Mouse (Mus musculus) adrenal gland, postnatal 10 days (tissue): ENCODE results near the gene Serinc3. TPM values are rescaled to one million over a fixed set of nuclear protein-coding genes. Genes with fewer than 3 reads are reported as not detected.
"Not testable (repeated sequence)": the region's sequence is repeated elsewhere in the genome, so short reads cannot be mapped to it uniquely, and the experiment has no call there.

Experiments used
- DNase-seq: peaks from one replicate; pipeline ENCODE4 v3.0.0; 2021; ENCODE audit warnings: mixed read lengths
- long read RNA-seq, 2 experiments: library from polyadenylated mRNA; stranded (forward); transcript quantifications; one replicate each; pipeline ENCODE4 v2.0.0; 2021
- total RNA-seq, 2 experiments: library from RNA; stranded (reverse); gene quantifications; 2 replicates each; pipeline ENCODE4 v1.2.3; 2021

The Serinc3 gene
- 100 to 1,000 TPM; 350 to 392 TPM for total RNA-seq
- long read RNA-seq, experiment 1, transcript Serinc3-201 (10 exons, 3,683 nt): major isoform, 317 of 476 reads
- long read RNA-seq, experiment 1, partial matches to known transcripts: 133 of 476 reads
- long read RNA-seq, experiment 1, other reads (novel, unspliced or antisense): 26 of 476 reads
- long read RNA-seq, experiment 2, transcript Serinc3-201 (10 exons, 3,683 nt): major isoform, 205 of 236 reads
- long read RNA-seq, experiment 2, partial matches to known transcripts: 24 of 236 reads
- long read RNA-seq, experiment 2, other reads (novel, unspliced or antisense): 7 of 236 reads

DNA sequence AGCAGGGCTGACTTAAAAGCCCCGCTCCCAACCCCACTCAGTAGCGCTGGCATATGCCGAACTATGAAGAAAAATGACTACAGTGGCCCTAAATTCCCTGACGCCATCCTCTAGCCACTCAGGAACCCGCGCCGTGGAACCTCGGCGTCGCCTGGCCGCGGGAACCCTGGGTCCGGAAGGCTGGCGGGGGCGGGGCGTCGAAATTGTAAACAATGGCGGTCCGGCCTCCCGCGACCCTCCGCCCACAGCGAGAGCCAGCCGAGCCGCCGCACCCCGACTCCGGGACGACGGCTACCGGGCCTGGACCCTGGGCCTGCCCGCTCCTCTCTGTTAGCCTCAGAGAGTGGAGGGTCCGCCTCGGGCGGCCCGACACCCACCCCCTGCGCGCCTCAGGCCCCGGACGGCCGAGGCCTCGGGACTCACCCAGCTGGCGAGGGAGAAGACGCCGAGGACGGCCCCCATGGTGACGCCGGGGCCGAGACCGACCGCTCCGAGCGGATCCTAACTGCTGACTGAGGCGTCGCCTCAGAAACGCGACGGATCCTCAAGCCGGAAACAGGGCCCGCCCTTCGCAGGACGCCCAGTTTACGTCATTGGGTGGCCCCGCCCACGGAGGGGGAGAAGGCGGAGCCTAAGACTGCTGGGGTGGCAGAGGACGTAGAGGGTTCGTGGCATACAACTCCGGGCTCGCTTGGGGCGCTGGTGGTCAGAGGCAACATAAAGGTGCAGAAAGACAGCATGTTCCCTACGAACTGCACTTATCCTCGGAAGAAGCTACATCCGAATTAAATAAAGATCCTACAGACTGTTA, at the start of gene Serinc3:
TSS of gene Serinc3 (minus strand) at position 557 of the 811 bp plus-strand sequence.
- DNase-seq: peak; percentile 100

DNA sequence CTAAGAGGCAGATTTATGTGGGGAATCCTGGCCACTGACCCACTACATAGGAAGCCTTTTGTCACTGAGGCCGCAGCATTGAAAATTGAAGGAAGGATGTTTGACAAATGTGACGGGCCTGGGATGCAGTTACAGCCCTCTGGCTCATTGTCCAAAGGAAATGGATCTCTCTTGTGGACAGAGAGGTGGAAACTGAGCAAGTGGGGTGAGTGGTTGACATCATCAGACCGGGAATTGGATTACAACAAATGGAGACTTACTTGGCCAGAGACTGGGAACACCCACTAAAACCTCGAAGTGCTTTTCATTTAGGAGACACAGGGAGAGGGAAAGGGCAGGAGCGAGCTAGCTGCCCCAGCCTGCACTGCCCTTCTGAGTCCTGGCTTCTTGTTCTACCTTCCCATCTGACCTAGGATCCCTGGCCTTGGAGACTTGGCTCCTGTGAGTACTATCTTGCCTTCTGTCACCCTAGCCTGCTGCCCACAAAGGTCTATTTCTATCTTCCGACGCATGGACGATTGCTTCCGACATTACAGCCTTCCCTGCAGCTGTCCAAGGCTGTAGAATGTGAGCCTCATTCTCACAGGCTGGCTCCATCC, 48.9 kb upstream of the Serinc3 start:
- DNase-seq: no peak

DNA sequence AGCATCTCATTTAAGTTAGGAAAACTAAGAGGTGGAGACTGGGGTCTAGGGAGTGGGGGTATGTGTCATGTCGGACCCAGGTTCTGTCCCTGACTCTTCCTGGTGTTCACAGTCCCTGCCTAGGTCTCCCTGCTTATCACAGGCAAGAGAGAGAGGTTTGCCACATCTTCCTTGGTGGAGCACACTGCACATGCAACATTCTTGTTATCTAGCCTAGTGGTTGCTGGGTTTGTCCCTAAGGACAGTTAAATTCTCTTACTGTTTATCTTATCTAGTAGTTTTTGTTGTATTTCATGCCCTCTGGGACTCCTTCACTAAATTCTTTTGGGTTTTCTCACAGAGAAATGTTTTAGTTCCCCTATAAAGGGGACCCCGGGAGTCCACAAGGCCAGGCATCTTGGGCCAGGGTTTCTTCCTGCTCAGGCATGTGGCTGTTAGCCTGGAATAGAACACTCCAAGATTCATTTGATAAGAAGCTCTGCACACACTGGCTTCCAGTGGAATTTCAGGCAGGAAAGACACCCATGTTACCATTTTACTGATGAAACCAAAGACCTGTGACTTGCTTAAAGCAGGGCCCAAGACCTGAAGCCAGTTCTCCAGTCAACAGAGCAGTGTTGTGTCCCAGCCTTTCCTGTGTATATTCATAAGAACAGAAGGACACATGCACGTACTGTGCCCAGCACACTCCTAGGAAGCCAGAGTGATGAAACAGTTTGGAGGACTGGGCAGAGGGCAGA, 48.1 kb upstream of the Serinc3 start:
- no peak for DNase-seq

DNA sequence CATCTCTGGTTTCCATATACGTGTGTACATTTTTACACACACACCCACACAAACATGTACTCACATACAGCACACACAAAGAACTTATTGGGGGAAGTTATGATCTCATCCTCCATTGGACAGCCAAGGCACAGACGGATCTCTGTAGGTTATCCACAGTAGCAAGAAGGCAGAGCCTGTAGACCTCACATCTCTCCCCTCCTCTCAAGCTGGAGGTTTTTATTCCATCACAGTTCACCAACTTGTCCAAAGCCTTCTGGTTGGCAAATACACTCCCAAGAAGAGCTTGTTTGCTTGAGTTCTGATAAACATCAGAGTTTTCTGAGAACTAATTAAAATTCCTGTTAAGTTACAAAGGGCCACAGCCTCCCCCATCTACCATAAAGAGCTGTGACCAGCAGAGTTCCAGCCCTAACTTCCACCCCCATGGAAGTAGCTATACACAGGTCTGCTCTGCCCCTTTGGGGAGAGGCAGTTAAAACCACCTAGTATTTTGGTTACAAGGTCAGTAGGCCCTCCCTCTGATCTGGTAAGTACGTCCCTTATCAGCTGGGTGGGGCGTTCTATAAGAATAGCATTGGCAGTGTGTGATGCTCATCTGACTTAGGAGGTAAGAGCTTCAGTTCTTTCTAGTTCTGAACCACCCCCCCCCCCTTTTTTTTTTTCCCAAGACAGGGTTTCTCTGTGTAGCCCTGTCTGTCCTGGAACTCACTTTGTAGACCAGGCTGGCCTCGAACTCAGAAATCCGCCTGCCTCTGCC, 47.1 kb upstream of the Serinc3 start:
- DNase-seq: no peak

DNA sequence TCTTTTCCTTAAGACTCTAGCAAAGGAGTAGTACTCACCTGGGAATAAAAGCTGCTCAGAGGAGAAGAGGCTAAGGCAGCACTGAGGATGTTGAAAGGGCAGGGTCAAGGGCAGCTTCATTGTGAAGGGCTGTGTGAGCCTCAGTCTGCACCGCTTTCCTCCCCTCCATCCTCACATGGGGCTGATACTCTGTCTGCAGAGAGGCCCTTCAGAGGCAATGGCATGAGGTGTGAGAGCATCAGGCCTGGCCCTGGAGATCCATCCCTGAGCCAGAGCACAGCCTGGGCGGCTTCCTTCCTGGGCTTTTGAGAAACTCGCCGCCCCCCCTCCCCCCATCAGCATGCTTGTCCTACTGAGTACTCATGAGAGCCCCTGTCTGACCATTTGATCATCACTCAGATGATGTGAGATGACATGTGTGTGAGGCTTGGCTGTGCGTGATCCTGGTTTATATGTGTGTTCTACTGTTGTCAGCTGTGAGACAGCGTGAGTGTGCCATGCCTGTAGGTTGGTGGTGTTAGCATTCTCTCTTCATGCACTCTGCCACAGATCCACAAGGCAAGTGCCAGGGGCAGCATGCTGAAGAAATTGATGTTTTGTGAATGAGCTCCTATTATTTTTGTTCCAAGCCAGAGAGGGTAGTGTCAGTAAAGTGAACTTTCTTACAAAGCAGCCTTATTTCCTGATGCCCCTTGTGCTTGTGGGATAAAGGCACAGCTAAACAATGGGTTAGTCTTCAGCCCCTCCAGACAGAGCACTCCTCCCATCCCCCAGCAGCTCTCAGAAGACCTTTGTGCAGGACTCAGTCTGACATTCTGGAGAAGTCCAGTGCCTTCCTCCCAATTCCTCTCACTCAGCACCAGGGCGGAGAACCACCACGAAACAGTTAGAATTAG, 45.7 kb upstream of the Serinc3 start:
- no peak for DNase-seq

DNA sequence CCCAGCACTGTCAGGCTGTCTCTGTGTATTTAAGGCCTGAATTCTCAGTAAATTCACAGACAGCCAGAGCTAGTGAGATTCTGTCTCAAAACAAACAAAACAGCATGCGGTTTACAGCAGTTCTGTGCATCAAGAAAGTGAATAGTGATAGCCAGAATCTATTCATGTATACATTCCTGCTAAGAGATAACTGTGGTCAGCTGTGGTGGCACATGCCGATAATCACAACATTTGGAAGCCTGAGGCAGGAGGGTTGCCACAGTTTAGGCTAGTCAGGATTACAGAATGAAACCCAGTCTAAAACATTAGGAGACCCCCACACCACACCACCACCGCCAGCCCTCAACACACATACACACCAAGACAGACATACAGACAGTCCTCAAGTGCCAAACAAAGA, 44.8 kb upstream of the Serinc3 start:
- DNase-seq: no peak

DNA sequence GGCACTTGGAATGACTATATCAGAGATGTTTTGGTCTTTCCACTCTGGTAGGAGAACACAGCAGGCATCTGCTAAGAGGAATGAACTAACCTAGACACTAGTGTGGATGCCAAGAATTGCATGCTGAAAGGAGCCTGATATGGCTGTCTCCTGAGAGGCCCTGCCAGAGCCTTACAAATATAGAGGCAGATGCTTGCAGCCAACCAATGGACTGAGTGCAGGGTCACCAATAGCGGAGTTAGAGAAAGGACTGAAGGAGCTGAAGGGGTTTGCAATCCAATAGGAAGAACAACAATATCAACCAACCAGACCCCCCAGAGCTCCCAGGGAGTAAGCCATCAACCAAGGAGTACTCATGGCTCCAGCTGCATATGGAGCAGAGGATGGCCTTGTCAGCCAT, 43.4 kb upstream of the Serinc3 start:
- not testable (repeated sequence) for DNase-seq

DNA sequence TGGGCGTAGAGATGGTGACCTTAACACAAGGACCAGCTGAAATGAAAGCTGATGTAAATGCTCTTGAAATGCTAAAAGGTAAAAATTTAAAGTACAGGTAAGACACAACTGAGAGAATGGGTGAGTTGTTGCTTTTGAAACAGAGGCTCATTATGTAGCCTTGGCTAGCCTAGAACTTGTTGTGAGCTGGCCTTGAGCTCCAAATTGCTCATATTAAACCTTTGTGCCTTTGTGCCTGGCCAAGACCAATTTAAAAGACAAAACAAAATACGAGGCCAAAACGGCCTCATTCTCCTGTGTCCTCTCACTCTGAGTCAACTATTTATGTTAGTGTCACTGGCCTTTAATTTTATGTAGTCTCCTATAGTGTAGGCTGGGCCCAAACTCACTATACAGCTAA, 42.0 kb upstream of the Serinc3 start:
- no peak for DNase-seq

DNA sequence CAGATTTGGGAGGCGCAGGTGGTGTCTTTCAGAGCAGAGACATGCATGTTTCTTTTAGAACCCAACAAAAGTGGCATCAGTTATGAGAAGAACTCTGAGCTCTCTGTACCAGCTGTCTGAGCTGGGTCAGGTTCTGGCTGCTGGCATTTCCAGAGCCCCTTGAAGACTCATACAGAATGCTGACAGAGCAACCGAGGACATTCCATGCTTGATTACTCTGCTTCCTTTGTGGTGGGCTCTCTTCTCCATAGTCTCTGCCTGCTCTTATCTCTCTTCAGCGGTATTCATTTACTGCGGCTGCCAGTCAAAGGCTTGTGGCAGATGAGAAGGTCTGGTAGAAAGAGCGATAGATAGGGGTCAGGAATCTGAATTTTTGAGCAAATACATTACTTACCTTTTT, 41.3 kb upstream of the Serinc3 start:
- DNase-seq: no peak

DNA sequence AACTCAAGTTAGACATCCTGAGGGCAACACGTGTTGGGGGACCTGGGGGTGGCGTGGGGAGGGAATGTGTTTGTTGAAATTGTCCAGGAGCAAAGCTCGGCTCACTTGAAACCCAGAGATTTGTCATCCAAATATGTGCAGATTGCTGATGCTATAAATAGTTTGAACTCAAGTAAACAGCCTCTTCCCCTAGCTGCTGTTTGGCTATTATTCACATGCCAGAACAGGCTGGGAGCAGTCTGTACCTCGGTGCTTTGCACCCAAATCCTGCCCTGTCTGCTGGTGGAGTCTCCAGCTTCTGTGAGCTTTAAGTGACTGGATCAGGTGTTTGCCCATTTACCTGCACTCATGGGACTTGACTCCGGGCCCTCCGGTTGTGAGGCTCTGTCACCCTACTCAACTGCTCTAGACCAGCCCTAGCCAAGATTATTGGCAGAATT, 40.9 kb upstream of the Serinc3 start:
- DNase-seq: no peak

DNA sequence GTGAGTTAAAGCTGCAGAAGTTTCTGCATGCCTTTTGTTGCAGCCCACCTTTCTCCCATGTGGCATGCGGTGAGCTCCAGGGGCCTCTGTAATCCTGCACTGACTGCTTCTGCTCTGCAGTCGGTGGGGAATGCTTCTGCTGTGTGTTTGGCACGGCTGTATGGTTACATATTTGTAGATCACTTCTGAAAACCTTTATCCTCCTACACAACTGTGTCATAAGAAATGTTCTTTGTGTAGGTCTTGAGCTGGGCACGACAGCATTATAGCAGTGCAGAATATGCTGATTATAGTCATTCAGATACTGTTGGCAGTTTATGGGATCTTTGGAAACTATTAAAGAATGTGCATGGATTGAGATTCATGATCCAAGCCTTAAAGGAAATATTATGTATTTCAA, 40.4 kb upstream of the Serinc3 start:
- DNase-seq: no peak

DNA sequence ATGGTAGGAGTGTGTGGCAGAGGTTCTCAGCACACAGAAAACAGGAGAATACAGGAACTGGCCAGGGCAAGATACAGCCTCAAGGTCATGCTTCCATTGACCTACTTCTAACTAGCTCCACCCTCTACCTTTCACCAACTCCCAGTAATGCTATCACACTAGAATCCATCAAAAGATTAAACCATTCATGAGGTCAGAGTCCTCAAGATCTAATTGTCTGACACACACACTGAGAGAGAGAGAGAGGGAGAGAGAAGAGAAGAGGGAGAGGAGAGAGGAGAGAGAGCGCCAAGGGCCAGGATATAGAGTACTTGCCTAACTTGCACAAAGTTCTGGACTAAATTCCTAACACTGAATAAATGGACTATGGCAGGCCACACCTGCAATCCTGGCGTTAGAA, 37.4 kb upstream of the Serinc3 start:
- no peak for DNase-seq

DNA sequence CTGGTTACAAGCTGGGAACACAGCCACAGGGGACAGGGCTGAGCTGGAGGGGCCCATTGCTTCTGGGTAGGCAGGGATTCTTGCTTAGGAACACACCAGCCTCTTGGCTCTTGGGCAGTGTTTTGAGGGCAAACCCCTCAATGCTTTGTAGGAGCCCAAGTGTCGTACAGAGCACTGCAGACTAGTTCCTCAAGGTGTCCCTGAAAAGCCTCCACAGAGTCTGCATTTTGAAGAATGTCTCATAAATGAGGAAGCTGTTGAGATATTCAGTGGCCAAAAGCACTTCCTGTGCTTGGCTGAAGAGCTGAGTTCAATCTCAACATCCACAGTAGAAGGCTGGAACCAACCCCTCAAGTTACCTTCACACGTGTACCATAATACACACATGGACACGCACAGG, 31.8 kb upstream of the Serinc3 start:
- DNase-seq: no peak

DNA sequence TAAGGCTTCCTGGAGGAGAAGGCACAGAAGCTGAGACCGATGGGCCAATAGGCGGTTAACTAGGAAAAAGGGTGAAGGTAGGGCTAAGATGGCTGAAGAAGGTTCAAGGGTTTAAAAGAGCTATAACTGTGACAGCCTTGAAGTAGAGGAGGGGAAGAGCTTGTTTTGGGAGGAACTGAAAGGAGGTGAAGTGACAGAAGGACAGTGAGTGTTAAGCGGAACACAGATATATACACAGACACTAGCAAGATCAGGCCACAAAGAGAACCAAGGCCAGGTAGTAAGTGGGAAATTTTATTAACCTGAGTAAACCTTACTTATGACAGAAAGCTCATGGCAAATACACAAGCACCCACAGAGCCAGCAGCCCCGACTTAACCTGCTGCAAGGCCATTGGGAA, 31.4 kb upstream of the Serinc3 start:
- no peak for DNase-seq

DNA sequence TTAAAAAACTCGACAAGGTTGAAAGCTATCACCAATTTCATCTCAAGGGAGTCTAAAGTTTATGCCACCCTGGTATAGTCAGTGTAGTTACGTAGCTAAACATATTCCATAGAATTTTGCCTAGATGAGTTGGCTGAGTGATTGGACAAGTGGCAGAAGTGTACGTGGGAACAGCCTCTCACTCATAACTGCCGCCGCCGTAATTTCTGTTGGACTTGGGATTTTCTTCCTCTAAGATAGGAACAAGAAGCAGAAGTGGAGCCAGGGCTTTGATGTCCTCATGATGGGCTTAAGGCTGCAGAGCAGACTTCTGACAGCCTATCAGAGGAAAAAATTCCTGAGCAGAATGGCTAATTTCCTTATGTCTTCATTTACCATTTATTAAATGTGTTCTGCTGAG, 30.7 kb upstream of the Serinc3 start:
- no peak for DNase-seq

DNA sequence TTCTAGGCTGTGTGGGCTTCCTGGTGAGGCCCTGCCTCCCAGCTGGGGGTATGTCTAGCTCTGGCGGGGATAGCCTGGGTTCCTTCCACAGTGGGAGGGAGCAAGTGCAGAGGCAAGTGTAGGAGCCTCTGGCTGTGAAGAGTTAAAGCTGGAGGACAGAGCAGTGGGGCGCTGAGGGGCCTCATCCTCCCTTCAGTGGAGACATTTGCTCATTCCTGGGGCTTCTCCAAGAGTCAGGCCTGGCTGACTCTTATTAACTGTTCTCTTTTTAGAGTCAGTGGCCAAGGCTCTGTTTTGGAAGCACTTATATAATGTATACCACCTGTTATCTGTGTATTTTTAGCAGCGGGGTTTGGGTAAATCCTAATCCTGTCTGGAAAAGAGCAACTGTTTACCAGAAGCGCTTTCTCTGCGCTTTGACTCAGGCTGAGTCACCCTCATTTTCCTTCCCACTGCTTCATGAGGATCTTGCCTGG, 30.3 kb upstream of the Serinc3 start:
- no peak for DNase-seq

DNA sequence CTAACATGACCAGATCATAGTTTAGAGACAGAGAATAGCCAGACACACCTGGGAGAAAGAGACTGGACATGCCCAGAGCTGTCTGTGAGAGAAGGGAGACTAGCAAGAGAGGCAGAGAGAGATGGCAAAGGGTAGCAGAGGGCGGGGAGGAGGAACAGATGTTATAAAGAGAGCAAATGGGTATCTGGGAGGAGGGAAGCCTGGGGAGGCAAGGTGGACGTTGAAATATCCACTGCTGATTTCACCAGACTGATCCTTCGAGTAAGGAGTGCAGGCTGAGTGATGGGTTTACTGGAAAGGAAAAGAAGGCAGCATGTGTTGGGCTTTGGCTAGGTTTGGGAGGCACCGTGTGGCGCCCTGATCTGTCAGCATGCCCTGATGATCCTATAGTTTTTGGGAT, 29.5 kb upstream of the Serinc3 start:
- no peak for DNase-seq

DNA sequence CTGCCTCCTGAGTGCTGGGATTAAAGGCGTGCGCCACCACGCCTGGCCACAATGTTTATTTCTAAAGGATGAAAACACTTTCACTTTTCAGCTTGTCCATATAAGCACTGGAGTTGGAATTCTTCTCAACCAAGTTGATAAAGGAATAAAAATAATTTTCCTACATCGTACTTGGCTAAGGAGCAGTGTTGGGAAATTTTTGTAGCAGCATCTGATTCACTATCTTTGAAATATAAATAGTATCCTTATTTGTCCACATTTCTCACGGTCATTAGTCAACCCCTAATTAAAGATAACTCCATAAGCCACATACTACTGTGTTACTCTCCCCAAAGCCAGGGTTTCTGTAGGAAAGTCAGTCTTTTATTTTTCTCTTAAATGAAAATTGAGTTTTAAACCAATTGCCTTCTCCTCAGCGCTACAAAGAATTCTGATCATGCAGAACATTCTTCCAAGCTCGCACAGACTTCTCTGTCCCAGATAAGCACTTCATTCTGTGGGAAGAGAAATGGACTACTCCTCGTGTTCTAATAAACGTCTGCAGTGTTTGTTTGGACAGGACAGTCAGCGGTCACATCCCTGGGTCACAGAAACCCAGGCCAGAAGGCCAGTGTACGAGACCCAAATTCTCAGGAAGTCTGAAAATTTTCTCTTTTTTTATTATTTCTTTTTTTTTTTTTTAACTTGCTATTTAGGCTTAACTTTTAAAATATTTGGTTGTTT, 26.1 kb upstream of the Serinc3 start:
- no peak for DNase-seq

DNA sequence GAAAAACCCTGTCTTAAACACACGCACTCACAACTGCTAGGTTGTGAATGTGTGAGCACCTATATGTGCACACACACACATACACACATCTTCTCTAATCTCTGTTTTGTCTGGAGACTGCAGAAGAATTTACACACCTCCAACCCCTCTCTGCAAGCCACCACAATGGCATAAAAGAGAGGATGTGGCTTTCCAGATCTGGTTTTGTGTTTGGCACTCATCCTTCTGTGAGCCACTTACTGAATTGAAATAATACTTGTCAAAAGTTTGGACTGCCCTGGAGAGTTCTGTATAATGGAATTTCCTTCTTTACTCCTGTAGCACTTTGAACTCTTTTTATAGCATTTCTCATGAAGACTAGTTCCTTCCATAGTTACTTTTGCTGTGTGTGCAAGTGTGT, 22.1 kb upstream of the Serinc3 start:
- no peak for DNase-seq

DNA sequence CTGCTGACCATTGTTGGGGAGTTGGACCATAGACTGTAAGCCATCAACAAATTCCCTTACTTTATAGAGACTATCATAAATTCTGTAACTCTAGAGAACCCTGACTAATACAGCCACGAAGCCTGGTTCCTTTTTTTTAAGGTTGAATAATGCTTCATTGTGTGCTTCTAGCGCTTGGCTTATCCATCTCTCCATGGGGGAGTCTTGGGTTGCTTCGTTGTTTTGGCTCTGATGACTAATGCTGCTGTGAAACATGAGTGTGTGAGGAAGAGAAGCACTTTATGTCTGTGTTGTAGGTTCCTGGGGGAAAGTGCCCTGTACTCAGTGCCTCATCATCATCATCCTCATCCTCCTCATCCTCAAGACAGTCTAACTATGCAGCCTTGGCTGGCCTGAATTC, 19.0 kb upstream of the Serinc3 start:
- no peak for DNase-seq
